Mouse (Mus musculus) MEL (cell line): Measurements from ENCODE around the gene Capn3. TPM values are rescaled to one million over a fixed set of nuclear protein-coding genes. Genes with fewer than 3 reads are reported as not detected.
A peak's percentile ranks its signal among the peaks of the same experiment; 100 is the strongest.

Experiments used
- DNase-seq: peaks from one replicate; pipeline ENCODE4 v3.0.0; 2011; ENCODE audit warnings: low read depth, low spot score
- H3K27ac ChIP-seq: 2 replicates; pipeline ENCODE4 v1.5.1; 2012; ENCODE audit warnings: low read depth, mild to moderate bottlenecking, control low read depth, low read length, moderate library complexity; ENCODE audit not compliant: control insufficient read depth
- H3K27me3 ChIP-seq, 2 experiments: fragments of 150-350 bp in 1 of 2; sonication (generic) in 1 of 2; 2 replicates each; pipeline ENCODE4 v1.6.1; 2012; ENCODE audit warnings: low read length in 2 of 2, mild to moderate bottlenecking in 2 of 2, improper control_type of control experiment in 1 of 2, moderate library complexity in 1 of 2; ENCODE audit not compliant: insufficient read depth in 2 of 2, control insufficient read depth in 1 of 2
- H3K36me3 ChIP-seq, 2 experiments: 2 replicates each; pipeline ENCODE4 v1.6.1; 2012 to 2014; ENCODE audit warnings: low read length in 2 of 2, improper control_type of control experiment in 1 of 2, inconsistent platforms in 1 of 2, mild to moderate bottlenecking in 1 of 2; ENCODE audit not compliant: insufficient read depth in 2 of 2, control insufficient read depth in 1 of 2
- H3K4me1 ChIP-seq, 2 experiments: fragments of 150-350 bp in 1 of 2; sonication (generic) in 1 of 2; 2 replicates each; pipeline ENCODE4 v1.6.1; 2012; ENCODE audit warnings: low read length in 2 of 2, improper control_type of control experiment in 1 of 2, mild to moderate bottlenecking in 1 of 2; ENCODE audit not compliant: insufficient read depth in 2 of 2, control insufficient read depth in 1 of 2
- H3K4me3 ChIP-seq, 2 experiments: fragments of 150-350 bp in 1 of 2; sonication (generic) in 1 of 2; 2 replicates each; pipeline ENCODE4 v1.5.1; 2012; ENCODE audit warnings: low read depth in 2 of 2, low read length in 2 of 2, mild to moderate bottlenecking in 2 of 2, moderate library complexity in 2 of 2, control low read depth in 1 of 2, improper control_type of control experiment in 1 of 2; ENCODE audit not compliant: control insufficient read depth in 1 of 2, insufficient read depth in 1 of 2
- H3K79me2 ChIP-seq: 2 replicates; pipeline ENCODE4 v1.6.1; 2012; ENCODE audit warnings: mild to moderate bottlenecking, low read length, moderate library complexity; ENCODE audit not compliant: control insufficient read depth, poor library complexity, insufficient read depth
- H3K9ac ChIP-seq: 2 replicates; pipeline ENCODE4 v1.6.1; 2012; ENCODE audit warnings: low read depth, mild to moderate bottlenecking, control low read depth, low read length, moderate library complexity; ENCODE audit not compliant: control insufficient read depth, poor library complexity, severe bottlenecking
- H3K9me3 ChIP-seq: fragments of 150-350 bp; sonication (generic); replicated peaks from 2 replicates; pipeline ENCODE4 v1.6.1; 2012; ENCODE audit warnings: mild to moderate bottlenecking, low read length, improper control_type of control experiment, moderate library complexity; ENCODE audit not compliant: insufficient read depth
- ELF1 ChIP-seq: IDR thresholded peaks from 2 replicates; pipeline ENCODE4 v1.6.1; 2014; ENCODE audit warnings: low read depth, mild to moderate bottlenecking, inconsistent platforms, low read length, improper control_type of control experiment, moderate library complexity
- EP300 ChIP-seq, 2 experiments: IDR thresholded peaks; 2 replicates each; pipeline ENCODE4 v1.6.1; 2011; ENCODE audit warnings: improper control_type of control experiment in 2 of 2, low read length in 2 of 2, low read depth in 1 of 2, mild to moderate bottlenecking in 1 of 2
- ETS1 ChIP-seq: IDR thresholded peaks from 2 replicates; pipeline ENCODE4 v1.6.1; 2012; ENCODE audit warnings: low read depth, mild to moderate bottlenecking, inconsistent platforms, low read length, improper control_type of control experiment, moderate library complexity
- GATA1 ChIP-seq: IDR thresholded peaks from 2 replicates; pipeline ENCODE4 v1.6.1; 2011; ENCODE audit warnings: low read depth, low read length, improper control_type of control experiment
- HCFC1 ChIP-seq: IDR thresholded peaks from 2 replicates; pipeline ENCODE4 v1.6.1; 2012; ENCODE audit warnings: low read depth, mild to moderate bottlenecking, inconsistent platforms, low read length, improper control_type of control experiment, moderate library complexity
- JUND ChIP-seq: IDR thresholded peaks from 2 replicates; pipeline ENCODE4 v1.6.1; 2011; ENCODE audit warnings: low read depth, mild to moderate bottlenecking, improper control_type of control experiment, low read length
- KAT2A ChIP-seq: conservative IDR thresholded peaks from 2 replicates; pipeline ENCODE4 v1.6.1; 2012; ENCODE audit warnings: low read depth, low read length, improper control_type of control experiment, inconsistent platforms
- MAFK ChIP-seq: IDR thresholded peaks from 2 replicates; pipeline ENCODE4 v1.6.1; 2011; ENCODE audit warnings: low read depth, mild to moderate bottlenecking, low read length, improper control_type of control experiment, borderline replicate concordance
- MAX ChIP-seq: IDR thresholded peaks from 2 replicates; pipeline ENCODE4 v1.6.1; 2011; ENCODE audit warnings: low read length, improper control_type of control experiment
- MEF2A ChIP-seq: IDR thresholded peaks from 2 replicates; pipeline ENCODE4 v1.6.1; 2014; ENCODE audit warnings: low read depth, mild to moderate bottlenecking, inconsistent platforms, low read length, improper control_type of control experiment; ENCODE audit not compliant: poor library complexity, insufficient replicate concordance, severe bottlenecking; ENCODE audit errors: extremely low read depth
- MXI1 ChIP-seq: IDR thresholded peaks from 2 replicates; pipeline ENCODE4 v1.6.1; 2011; ENCODE audit warnings: mild to moderate bottlenecking, low read depth, low read length, improper control_type of control experiment
- MYB ChIP-seq: IDR thresholded peaks from 2 replicates; pipeline ENCODE4 v1.6.1; 2011; ENCODE audit warnings: mild to moderate bottlenecking, low read depth, low read length, improper control_type of control experiment
- MYC ChIP-seq: IDR thresholded peaks from 2 replicates; pipeline ENCODE4 v1.6.1; 2011; ENCODE audit warnings: low read depth, mild to moderate bottlenecking, low read length, improper control_type of control experiment, moderate library complexity
- NELFE ChIP-seq: IDR thresholded peaks from 2 replicates; pipeline ENCODE4 v1.6.1; 2011; ENCODE audit warnings: low read depth, low read length, improper control_type of control experiment
- POLR2AphosphoS2 ChIP-seq: IDR thresholded peaks from 2 replicates; pipeline ENCODE4 v1.6.1; 2011; ENCODE audit warnings: low read length, improper control_type of control experiment
- POLR2AphosphoS5 ChIP-seq: IDR thresholded peaks from 2 replicates; pipeline ENCODE4 v1.6.1; 2012; ENCODE audit warnings: low read depth, borderline replicate concordance, mild to moderate bottlenecking, inconsistent platforms, low read length, moderate library complexity, mixed read lengths
- RCOR1 ChIP-seq: IDR thresholded peaks from 2 replicates; pipeline ENCODE4 v1.6.1; 2012; ENCODE audit warnings: low read depth, mild to moderate bottlenecking, inconsistent platforms, low read length, improper control_type of control experiment
- TBP ChIP-seq: IDR thresholded peaks from 2 replicates; pipeline ENCODE4 v1.8.0; 2011; ENCODE audit warnings: low read depth, low read length, improper control_type of control experiment
- TCF12 ChIP-seq: IDR thresholded peaks from 2 replicates; pipeline ENCODE4 v1.6.1; 2014; ENCODE audit warnings: low read depth, mild to moderate bottlenecking, inconsistent platforms, low read length, improper control_type of control experiment, moderate library complexity
- UBTF ChIP-seq: IDR thresholded peaks from 2 replicates; pipeline ENCODE4 v1.6.1; 2012; ENCODE audit warnings: low read depth, mild to moderate bottlenecking, inconsistent platforms, low read length, improper control_type of control experiment, moderate library complexity, borderline replicate concordance; ENCODE audit not compliant: insufficient read depth
- USF1 ChIP-seq: IDR thresholded peaks from 2 replicates; pipeline ENCODE4 v1.6.1; 2014; ENCODE audit warnings: low read depth, mild to moderate bottlenecking, inconsistent platforms, low read length, improper control_type of control experiment, moderate library complexity
- ZC3H11A ChIP-seq: IDR thresholded peaks from 2 replicates; pipeline ENCODE4 v1.6.1; 2012; ENCODE audit warnings: low read depth, mild to moderate bottlenecking, inconsistent platforms, low read length, improper control_type of control experiment
- ZKSCAN1 ChIP-seq: IDR thresholded peaks from 2 replicates; pipeline ENCODE4 v1.6.1; 2012; ENCODE audit warnings: low read depth, mild to moderate bottlenecking, inconsistent platforms, low read length, improper control_type of control experiment, moderate library complexity
- ZNF384 ChIP-seq: IDR thresholded peaks from 2 replicates; pipeline ENCODE4 v1.6.1; 2012; ENCODE audit warnings: low read depth, mild to moderate bottlenecking, inconsistent platforms, low read length, improper control_type of control experiment
- polyA plus RNA-seq, 2 experiments: library from polyadenylated mRNA; stranded (reverse) in 1 of 2; unstranded in 1 of 2; fragments of >175 nt in 1 of 2; fragments of >200 nt in 1 of 2; gene quantifications; 2 replicates each; pipeline versions ENCODE4 v1.2.1 to v1.2.4; 2012; ENCODE audit warnings: low replicate concordance in 2 of 2, low read depth in 1 of 2; ENCODE audit not compliant: insufficient read length in 2 of 2, insufficient read depth in 1 of 2, missing spikeins in 1 of 2
- total RNA-seq: library from RNA; depleted of rRNA; stranded (reverse); fragments of 300-350 nt; gene quantifications from 2 replicates; pipeline ENCODE4 v1.2.3, GENCODE M21; 2012

Gene Capn3
- total and polyA plus RNA-seq, 3 experiments: not detected

GRCm38 (mm10) chr2:120452600-120452999 is 3.2 kb upstream of the Capn3 start:
- H3K27me3 ChIP-seq: no peaks in the 10 kb centered on the region
- H3K4me1 ChIP-seq: peaks cover 0 to 2% of the 10 kb centered on the region in 2 experiments; a peak in 1 of 4 replicates
- H3K27ac ChIP-seq: no peak overlapping the region

DNA sequence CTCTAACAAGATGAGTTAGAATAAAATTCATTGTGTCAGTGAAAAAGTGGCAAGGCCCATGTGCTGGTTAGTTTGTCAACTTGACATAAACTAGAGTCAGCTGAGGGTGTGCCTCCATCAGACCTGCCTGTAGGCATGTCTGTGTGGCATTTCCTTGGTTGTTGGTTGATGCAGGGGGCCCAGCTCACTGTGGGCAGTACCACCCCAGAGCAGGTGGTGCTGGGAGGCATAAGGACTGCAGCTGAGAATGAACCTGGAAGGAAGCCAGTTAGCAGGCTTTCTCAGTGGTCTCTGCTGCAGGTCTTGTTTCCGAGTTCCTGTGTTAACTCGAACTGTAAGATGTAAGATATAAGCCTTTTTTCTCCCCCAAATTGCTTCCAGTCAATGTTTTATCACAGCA is 832 bp upstream of the Capn3 start:
- no peak for TF ChIP-seq JUND
- no peak for TF ChIP-seq ZKSCAN1
- TF ChIP-seq KAT2A: no peak
- no peak for TF ChIP-seq ZNF384
- TF ChIP-seq RCOR1: no peak
- TF ChIP-seq ZC3H11A: no peak
- TF ChIP-seq MYC: no peak
- no peak for TF ChIP-seq ELF1
- no peak for TF ChIP-seq GATA1
- no peak for TF ChIP-seq USF1
- TF ChIP-seq POLR2AphosphoS5: no peak
- TF ChIP-seq UBTF: no peak
- no peak for TF ChIP-seq TBP
- TF ChIP-seq MXI1: no peak
- TF ChIP-seq MEF2A: no peak
- no peak for TF ChIP-seq MAX
- TF ChIP-seq MYB: no peak
- no peak for TF ChIP-seq EP300 (IDR thresholded peaks at IDR 0.05; ENCODE audit: low read depth in 1 of 2, low read length in 2 of 2)
- no peak overlapping the region for H3K9ac ChIP-seq
- no peak overlapping the region for H3K27ac ChIP-seq
- no peaks in the 10 kb centered on the region for H3K79me2 ChIP-seq
- peak; percentile 39 for DNase-seq
- no peaks in the 10 kb centered on the region for H3K9me3 ChIP-seq
- H3K27me3 ChIP-seq: no peaks in the 10 kb centered on the region
- peaks cover 0 to 3% of the 10 kb centered on the region in 2 experiments; a peak in 2 of 4 replicates for H3K36me3 ChIP-seq
- H3K4me3 ChIP-seq: no peak overlapping the region
- peaks cover 0 to 2% of the 10 kb centered on the region in 2 experiments; a peak in 1 of 4 replicates for H3K4me1 ChIP-seq

More at GRCm38 (mm10) chr2:120452600-120452999, 3.2 kb upstream of the Capn3 start:
- H3K9me3 ChIP-seq: no peaks in the 10 kb centered on the region
- no peaks in the 10 kb centered on the region for H3K79me2 ChIP-seq
- no peak overlapping the region for H3K4me3 ChIP-seq
- H3K9ac ChIP-seq: no peak overlapping the region
- peaks cover 0 to 3% of the 10 kb centered on the region in 2 experiments; a peak in 2 of 4 replicates for H3K36me3 ChIP-seq
- no peak for TF ChIP-seq MAFK
- no peak for TF ChIP-seq UBTF
- TF ChIP-seq GATA1: no peak
- no peak for TF ChIP-seq ETS1
- TF ChIP-seq HCFC1: no peak
- no peak for TF ChIP-seq MEF2A
- TF ChIP-seq NELFE: no peak
- TF ChIP-seq TCF12: no peak
- no peak for TF ChIP-seq POLR2AphosphoS2
- DNase-seq: no peak
